Mouse (Mus musculus) lung, embryonic 15.5 days (tissue): ENCODE measurements at regions not wholly inside any gene's neighbourhood (a gene's known extent, or its start where the extent isn't known, plus 50 kb on each side); places are given as distances from the start of the nearest gene placed in this dataset.
"Not testable (repeated sequence)": the region's sequence is repeated elsewhere in the genome, so short reads cannot be mapped to it uniquely, and the experiment has no call there.

ENCODE experiments used
- ATAC-seq: fragments of 200-750 bp; cut with Nextera tagmentation; 2 replicates; pipeline ENCODE4 v1.8.0; 2017; ENCODE audit warnings: moderate number of reproducible peaks, borderline replicate concordance; ENCODE audit not compliant: low FRiP score, low TSS enrichment; ENCODE audit errors: extremely low read depth
- H3K27ac ChIP-seq: fragments of 300-500 bp; sonication (generic); 2 replicates; pipeline ENCODE4 v1.5.1; 2015; ENCODE audit warnings: moderate library complexity, mild to moderate bottlenecking, inconsistent platforms
- H3K27me3 ChIP-seq: fragments of 300-500 bp; sonication (generic); 2 replicates; pipeline ENCODE4 v1.6.1; 2015; ENCODE audit warnings: inconsistent platforms
- H3K36me3 ChIP-seq: fragments of 300-500 bp; sonication (generic); 2 replicates; pipeline ENCODE4 v1.6.1; 2015; ENCODE audit warnings: inconsistent platforms
- H3K4me1 ChIP-seq: fragments of 300-500 bp; sonication (generic); 2 replicates; pipeline ENCODE4 v1.6.1; 2015; ENCODE audit warnings: inconsistent platforms
- H3K4me2 ChIP-seq: fragments of 300-500 bp; sonication (generic); 2 replicates; pipeline ENCODE4 v1.6.1; 2015; ENCODE audit warnings: inconsistent platforms, mild to moderate bottlenecking, moderate library complexity
- H3K4me3 ChIP-seq: fragments of 300-500 bp; sonication (generic); 2 replicates; pipeline ENCODE4 v1.5.1; 2015; ENCODE audit warnings: mild to moderate bottlenecking, inconsistent platforms
- H3K9ac ChIP-seq: fragments of 300-500 bp; sonication (generic); 2 replicates; pipeline ENCODE4 v1.6.1; 2015; ENCODE audit warnings: inconsistent platforms
- H3K9me3 ChIP-seq: fragments of 300-500 bp; sonication (generic); 2 replicates; pipeline ENCODE4 v1.6.1; 2016; ENCODE audit warnings: inconsistent platforms
- WGBS: fragments of 180-500 bp; shearing (Covaris S2); methylation state at CpG from one replicate; pipeline ENCODE4 v1.1.7; 2015; 5-methylcytosine and 5-hydroxymethylcytosine counted together

GRCm38 (mm10) chr7:83399668-83400067 lies 185.1 kb upstream of the Tmc3 start:
- no peaks in the 10 kb centered on the region for H3K4me1 ChIP-seq
- H3K36me3 ChIP-seq, result no peaks in the 10 kb centered on the region
- no peak overlapping the region for H3K27ac ChIP-seq
- no peak overlapping the region for H3K9ac ChIP-seq
- no peak overlapping the region for H3K4me2 ChIP-seq
- no peak for ATAC-seq
- H3K4me3 ChIP-seq, result no peak overlapping the region
- H3K27me3 ChIP-seq, result no peaks in the 10 kb centered on the region
- H3K9me3 ChIP-seq, result no peaks in the 10 kb centered on the region

GRCm38 (mm10) chr7:83401001-83401400 lies 183.7 kb upstream of the Tmc3 start:
- no peaks in the 10 kb centered on the region for H3K4me1 ChIP-seq
- H3K4me3 ChIP-seq, result no peak overlapping the region
- H3K4me2 ChIP-seq, result no peak overlapping the region
- 79% methylated on average over 5 of the region's 5 CpGs for WGBS
- no peaks in the 10 kb centered on the region for H3K27me3 ChIP-seq
- H3K9me3 ChIP-seq, result no peaks in the 10 kb centered on the region
- no peaks in the 10 kb centered on the region for H3K36me3 ChIP-seq
- no peak overlapping the region for H3K27ac ChIP-seq
- no peak overlapping the region for H3K9ac ChIP-seq
- no peak for ATAC-seq

GRCm38 (mm10) chr7:83412745-83413144 lies 172.0 kb upstream of the Tmc3 start:
- not testable (repeated sequence) for ATAC-seq, H3K27ac ChIP-seq, H3K9me3 ChIP-seq, H3K4me2 ChIP-seq, H3K36me3 ChIP-seq, H3K4me3 ChIP-seq, H3K4me1 ChIP-seq, H3K9ac ChIP-seq, H3K27me3 ChIP-seq
- 74% methylated on average over 5 of the region's 5 CpGs for WGBS

GRCm38 (mm10) chr7:83429929-83430556 lies 154.7 kb upstream of the Tmc3 start:
- H3K4me1 ChIP-seq, result peaks cover 11% of the 10 kb centered on the region; the same call in 1 of the 2 replicates
- WGBS, result 49% methylated on average over 3 of the region's 3 CpGs
- H3K4me2 ChIP-seq, result no peak overlapping the region
- no peak overlapping the region for H3K9ac ChIP-seq
- no peaks in the 10 kb centered on the region for H3K36me3 ChIP-seq
- H3K27ac ChIP-seq, result no peak overlapping the region
- H3K27me3 ChIP-seq, result no peaks in the 10 kb centered on the region
- no peak overlapping the region for H3K4me3 ChIP-seq
- ATAC-seq, result no peak
- no peaks in the 10 kb centered on the region for H3K9me3 ChIP-seq

GRCm38 (mm10) chr7:83431094-83431493 lies 153.6 kb upstream of the Tmc3 start:
- Histone ChIP-seq H3K4me3 (no peak overlapping the region), H3K36me3 (no peaks in the 10 kb centered on the region), H3K27ac (peak overlapping the region; percentile 39; the same call in 1 of the 2 replicates), H3K4me2 (no peak overlapping the region), H3K4me1 (peaks cover 11% of the 10 kb centered on the region; the same call in 1 of the 2 replicates), H3K9me3 (no peaks in the 10 kb centered on the region), H3K27me3 (no peaks in the 10 kb centered on the region), H3K9ac (no peak overlapping the region)
- 23% methylated on average over 2 of the region's 2 CpGs for WGBS
- ATAC-seq, result peak; percentile 82

GRCm38 (mm10) chr7:83432843-83433242 lies 151.9 kb upstream of the Tmc3 start:
- Histone ChIP-seq H3K27me3 (no peaks in the 10 kb centered on the region), H3K9ac (no peak overlapping the region), H3K36me3 (no peaks in the 10 kb centered on the region), H3K4me2 (no peak overlapping the region), H3K27ac (no peak overlapping the region), H3K4me1 (peaks cover 11% of the 10 kb centered on the region; the same call in 1 of the 2 replicates), H3K4me3 (no peak overlapping the region), H3K9me3 (no peaks in the 10 kb centered on the region)
- WGBS, result 49% methylated on average over 1 of the region's 1 CpGs
- ATAC-seq, result peak; percentile 57; the same call in 1 of the 2 replicates

GRCm38 (mm10) chr7:83433959-83434715 lies 150.6 kb upstream of the Tmc3 start:
- Histone ChIP-seq H3K27ac (no peak overlapping the region), H3K9me3 (no peaks in the 10 kb centered on the region), H3K4me1 (peaks cover 11% of the 10 kb centered on the region; the same call in 1 of the 2 replicates), H3K4me3 (no peak overlapping the region), H3K9ac (no peak overlapping the region), H3K27me3 (no peaks in the 10 kb centered on the region), H3K36me3 (no peaks in the 10 kb centered on the region), H3K4me2 (no peak overlapping the region)
- no peak for ATAC-seq
- 57% methylated on average over 5 of the region's 5 CpGs for WGBS

GRCm38 (mm10) chr7:83438538-83439393 lies 146.0 kb upstream of the Tmc3 start:
- no peaks in the 10 kb centered on the region for H3K9me3 ChIP-seq
- H3K9ac ChIP-seq, result no peak overlapping the region
- H3K27ac ChIP-seq, result no peak overlapping the region
- no peak overlapping the region for H3K4me2 ChIP-seq
- H3K4me3 ChIP-seq, result no peak overlapping the region
- peaks cover 4% of the 10 kb centered on the region for H3K4me1 ChIP-seq
- H3K36me3 ChIP-seq, result no peaks in the 10 kb centered on the region
- no peak for ATAC-seq
- 54% methylated on average over 7 of the region's 7 CpGs for WGBS
- H3K27me3 ChIP-seq, result no peaks in the 10 kb centered on the region

- no peak overlapping the region for H3K9ac ChIP-seq
- H3K9me3 ChIP-seq, result no peaks in the 10 kb centered on the region
- no peaks in the 10 kb centered on the region for H3K36me3 ChIP-seq
- H3K27ac ChIP-seq, result peak overlapping the region; percentile 87
- WGBS, result 19% methylated on average over 16 of the region's 16 CpGs
- no peaks in the 10 kb centered on the region for H3K27me3 ChIP-seq
- peak; percentile 90 for ATAC-seq
- H3K4me1 ChIP-seq, result peaks cover 23% of the 10 kb centered on the region
- no peak overlapping the region for H3K4me2 ChIP-seq
- H3K4me3 ChIP-seq, result no peak overlapping the region
Observed at GRCm38 (mm10) chr7:83443596-83444278, 141.0 kb upstream of the Tmc3 start.

GRCm38 (mm10) chr7:83444279-83444615 lies 140.5 kb upstream of the Tmc3 start:
- Histone ChIP-seq H3K4me2 (no peak overlapping the region), H3K9ac (no peak overlapping the region), H3K4me3 (no peak overlapping the region), H3K27ac (peak overlapping the region; percentile 87), H3K36me3 (no peaks in the 10 kb centered on the region), H3K9me3 (no peaks in the 10 kb centered on the region), H3K4me1 (peaks cover 23% of the 10 kb centered on the region), H3K27me3 (no peaks in the 10 kb centered on the region)
- WGBS, result 34% methylated on average over 1 of the region's 1 CpGs
- ATAC-seq, result peak; percentile 60; the same call in 1 of the 2 replicates

- H3K27me3 ChIP-seq, result no peaks in the 10 kb centered on the region
- ATAC-seq, result no peak
- no peak overlapping the region for H3K4me2 ChIP-seq
- no peak overlapping the region for H3K4me3 ChIP-seq
- WGBS, result 31% methylated on average over 5 of the region's 5 CpGs
- H3K27ac ChIP-seq, result 0 out of 2 replicates have a peak overlapping the region, but pooled peaks have one; percentile 24
- H3K9me3 ChIP-seq, result no peaks in the 10 kb centered on the region
- H3K9ac ChIP-seq, result no peak overlapping the region
- H3K4me1 ChIP-seq, result peaks cover 23% of the 10 kb centered on the region
- H3K36me3 ChIP-seq, result no peaks in the 10 kb centered on the region
Observed at GRCm38 (mm10) chr7:83445181-83445926, 139.4 kb upstream of the Tmc3 start.
